Mouse (Mus musculus) adrenal gland, postnatal 14 days (tissue): Measurements from ENCODE around the gene Gdi2. TPM values are rescaled to one million over a fixed set of nuclear protein-coding genes. Genes with fewer than 3 reads are reported as not detected.
A peak's percentile ranks its signal among the peaks of the same experiment; 100 is the strongest.
"Not testable (repeated sequence)": the region's sequence is repeated elsewhere in the genome, so short reads cannot be mapped to it uniquely, and the experiment has no call there.

Experiments used
- DNase-seq: peaks from one replicate; pipeline ENCODE4 v3.0.0; 2021; ENCODE audit warnings: mixed read lengths
- long read RNA-seq, 2 experiments: library from polyadenylated mRNA; stranded (forward); transcript quantifications; one replicate each; pipeline ENCODE4 v2.0.0; 2021
- total RNA-seq: library from RNA; stranded (reverse); gene quantifications from 2 replicates; pipeline ENCODE4 v1.2.3, GENCODE M21; 2021

Gene Gdi2
- 344 and 376 TPM in 2 replicates for total RNA-seq
- long read RNA-seq, experiment 1, full-length matches to known transcripts = 298 of 316 reads
- long read RNA-seq, experiment 1, partial matches to known transcripts = 6 of 316 reads
- long read RNA-seq, experiment 1, other reads (novel, unspliced or antisense) = 12 of 316 reads
- long read RNA-seq, experiment 2, full-length matches to known transcripts = 173 of 199 reads
- long read RNA-seq, experiment 2, partial matches to known transcripts = 17 of 199 reads
- long read RNA-seq, experiment 2, other reads (novel, unspliced or antisense) = 9 of 199 reads

- DNase-seq = peak; percentile 98
Observed at GRCm38 (mm10) chr13:3537594-3538222, at the start of gene Gdi2. Gene Gdi2 (plus strand): TSS chr13:3538063.

GRCm38 (mm10) chr13:3495526-3495925 lies 42.3 kb upstream of the Gdi2 start:
- DNase-seq = peak; percentile 11

- not testable (repeated sequence) for DNase-seq
Observed at GRCm38 (mm10) chr13:3501014-3501413, 36.8 kb upstream of the Gdi2 start.

GRCm38 (mm10) chr13:3515351-3515750 lies 22.5 kb upstream of the Gdi2 start:
- DNase-seq = not testable (repeated sequence)

- not testable (repeated sequence) for DNase-seq
Observed at GRCm38 (mm10) chr13:3519357-3519756, 18.5 kb upstream of the Gdi2 start.

- DNase-seq = not testable (repeated sequence)
Observed at GRCm38 (mm10) chr13:3519994-3520393, 17.9 kb upstream of the Gdi2 start.

- peak; percentile 72 for DNase-seq
Observed at GRCm38 (mm10) chr13:3523459-3523858, 14.4 kb upstream of the Gdi2 start.

- DNase-seq = no peak
Observed at GRCm38 (mm10) chr13:3523946-3524345, 13.9 kb upstream of the Gdi2 start.

- DNase-seq = no peak
Observed at GRCm38 (mm10) chr13:3525611-3526051, 12.2 kb upstream of the Gdi2 start.

- DNase-seq = no peak
Observed at GRCm38 (mm10) chr13:3526328-3526727, 11.5 kb upstream of the Gdi2 start.

- no peak for DNase-seq
Observed at GRCm38 (mm10) chr13:3530451-3530850, 7.4 kb upstream of the Gdi2 start.

GRCm38 (mm10) chr13:3531176-3531575 lies 6.7 kb upstream of the Gdi2 start:
- not testable (repeated sequence) for DNase-seq

GRCm38 (mm10) chr13:3531692-3532320 lies 6.1 kb upstream of the Gdi2 start:
- DNase-seq = no peak

- DNase-seq = no peak
Observed at GRCm38 (mm10) chr13:3532451-3532850, 5.4 kb upstream of the Gdi2 start.

GRCm38 (mm10) chr13:3534146-3534545 lies 3.7 kb upstream of the Gdi2 start:
- DNase-seq = no peak

- peak; percentile 88 for DNase-seq
Observed at GRCm38 (mm10) chr13:3538223-3538968, 533 bp downstream of the Gdi2 start.

- no peak for DNase-seq
Observed at GRCm38 (mm10) chr13:3538969-3539562, 1.2 kb downstream of the Gdi2 start.

- no peak for DNase-seq
Observed at GRCm38 (mm10) chr13:3540166-3540565, 2.3 kb downstream of the Gdi2 start.

- no peak for DNase-seq
Observed at GRCm38 (mm10) chr13:3541159-3541782, 3.4 kb downstream of the Gdi2 start.

- DNase-seq = no peak
Observed at GRCm38 (mm10) chr13:3544077-3544874, 6.4 kb downstream of the Gdi2 start.

- DNase-seq = no peak
Observed at GRCm38 (mm10) chr13:3544925-3545324, 7.1 kb downstream of the Gdi2 start.
